Mouse (Mus musculus): ENCODE measurements around the gene Fam118b. TPM values are rescaled to one million over a fixed set of nuclear protein-coding genes. Genes with fewer than 3 reads are reported as not detected.

The Fam118b gene
- 64.9 and 70.2 TPM in 2 replicates for polyA plus RNA-seq (2016; fragmentation: Nextera tagmentation; extraction: Ambion mirVana)

GRCm38 (mm10) chr9:35267146-35267975, at the start of gene Fam118b, which contains the start of gene Rpusd4:
Fam118b (minus strand) TSS chr9:35267805.
Rpusd4 (plus strand) TSS chr9:35267865.
- under 1% methylated on average over 62 of the region's 62 CpGs for WGBS
- H3K27ac ChIP-seq = peak within 1 kb of the TSS; percentile 90
- peaks cover 21% of the 10 kb centered on the region for H3K4me1 ChIP-seq
- H3K9me3 ChIP-seq = no peaks in the 10 kb centered on the region
- peak; percentile 92 for DNase-seq (ENCODE audit: extremely low spot score, low spot score)
- H3K36me3 ChIP-seq (replicated peaks) = peaks cover 33% of the 10 kb centered on the region
- H3K27me3 ChIP-seq (ENCODE audit: poor library complexity, severe bottlenecking) = no peaks in the 10 kb centered on the region
- peak within 1 kb of the TSS; percentile 84 for H3K4me3 ChIP-seq

GRCm38 (mm10) chr9:35316771-35317211, 49.2 kb upstream of the Fam118b start:
- Histone ChIP-seq H3K4me1 (peaks cover 85% of the 10 kb centered on the region), H3K36me3 (replicated peaks) (no peaks in the 10 kb centered on the region), H3K27me3 (ENCODE audit: poor library complexity, severe bottlenecking) (peaks cover 95% of the 10 kb centered on the region), H3K4me3 (no peak overlapping the region), H3K27ac (peak overlapping the region; percentile 82), H3K9me3 (no peaks in the 10 kb centered on the region)
- WGBS = 41% methylated on average over 3 of the region's 3 CpGs
- DNase-seq (ENCODE audit: extremely low spot score, low spot score) = no peak

- Histone ChIP-seq H3K27me3 (ENCODE audit: poor library complexity, severe bottlenecking) (peaks cover 75% of the 10 kb centered on the region), H3K4me3 (0 out of 2 replicates have a peak overlapping the region, but pooled peaks have one; percentile 6), H3K27ac (peak overlapping the region; percentile 82), H3K9me3 (no peaks in the 10 kb centered on the region), H3K36me3 (replicated peaks) (no peaks in the 10 kb centered on the region), H3K4me1 (peaks cover 66% of the 10 kb centered on the region)
- WGBS = 19% methylated on average over 1 of the region's 1 CpGs
- DNase-seq (ENCODE audit: extremely low spot score, low spot score) = no peak
Measured at GRCm38 (mm10) chr9:35314254-35314653, 46.6 kb upstream of the Fam118b start.

GRCm38 (mm10) chr9:35313601-35314000, 46.0 kb upstream of the Fam118b start:
- DNase-seq (ENCODE audit: extremely low spot score, low spot score) = no peak
- H3K4me1 ChIP-seq = peaks cover 60% of the 10 kb centered on the region
- H3K36me3 ChIP-seq (replicated peaks) = no peaks in the 10 kb centered on the region
- H3K9me3 ChIP-seq = no peaks in the 10 kb centered on the region
- no peak overlapping the region for H3K4me3 ChIP-seq
- peak overlapping the region; percentile 82 for H3K27ac ChIP-seq
- peaks cover 69% of the 10 kb centered on the region for H3K27me3 ChIP-seq (ENCODE audit: poor library complexity, severe bottlenecking)
- 13% methylated on average over 4 of the region's 4 CpGs for WGBS

- Histone ChIP-seq H3K9me3 (no peaks in the 10 kb centered on the region), H3K27ac (peak overlapping the region; percentile 82; the same call in 1 of the 2 replicates), H3K27me3 (ENCODE audit: poor library complexity, severe bottlenecking) (peaks cover 58% of the 10 kb centered on the region), H3K36me3 (replicated peaks) (no peaks in the 10 kb centered on the region), H3K4me3 (no peak overlapping the region), H3K4me1 (peaks cover 49% of the 10 kb centered on the region)
- no peak for DNase-seq (ENCODE audit: extremely low spot score, low spot score)
- WGBS = 72% methylated on average over 3 of the region's 3 CpGs
Measured at GRCm38 (mm10) chr9:35312516-35312915, 44.9 kb upstream of the Fam118b start.

GRCm38 (mm10) chr9:35310377-35310776, 42.8 kb upstream of the Fam118b start:
- Histone ChIP-seq H3K36me3 (replicated peaks) (no peaks in the 10 kb centered on the region), H3K27me3 (ENCODE audit: poor library complexity, severe bottlenecking) (peaks cover 38% of the 10 kb centered on the region), H3K9me3 (no peaks in the 10 kb centered on the region), H3K27ac (no peak overlapping the region), H3K4me3 (no peak overlapping the region), H3K4me1 (peaks cover 29% of the 10 kb centered on the region)
- 78% methylated on average over 6 of the region's 6 CpGs for WGBS
- DNase-seq (ENCODE audit: extremely low spot score, low spot score) = no peak

- 89% methylated on average over 7 of the region's 7 CpGs for WGBS
- no peak overlapping the region for H3K4me3 ChIP-seq
- H3K36me3 ChIP-seq (replicated peaks) = no peaks in the 10 kb centered on the region
- no peaks in the 10 kb centered on the region for H3K9me3 ChIP-seq
- H3K27ac ChIP-seq = no peak overlapping the region
- H3K27me3 ChIP-seq (ENCODE audit: poor library complexity, severe bottlenecking) = peaks cover 12% of the 10 kb centered on the region
- no peak for DNase-seq (ENCODE audit: extremely low spot score, low spot score)
- peaks cover 7% of the 10 kb centered on the region for H3K4me1 ChIP-seq
Measured at GRCm38 (mm10) chr9:35307461-35307860, 39.9 kb upstream of the Fam118b start.

- peaks cover 6% of the 10 kb centered on the region; the same call in 1 of the 2 replicates for H3K4me1 ChIP-seq
- DNase-seq (ENCODE audit: extremely low spot score, low spot score) = no peak
- 0 out of 2 replicates have a peak, but pooled peaks cover 4% of the 10 kb centered on the region for H3K27me3 ChIP-seq (ENCODE audit: poor library complexity, severe bottlenecking)
- H3K9me3 ChIP-seq = no peaks in the 10 kb centered on the region
- H3K4me3 ChIP-seq = no peak overlapping the region
- WGBS = 92% methylated on average over 3 of the region's 3 CpGs
- H3K36me3 ChIP-seq (replicated peaks) = no peaks in the 10 kb centered on the region
- H3K27ac ChIP-seq = no peak overlapping the region
Measured at GRCm38 (mm10) chr9:35302172-35302571, 34.6 kb upstream of the Fam118b start.

GRCm38 (mm10) chr9:35297791-35298190, 30.2 kb upstream of the Fam118b start:
- Histone ChIP-seq H3K4me3 (no peak overlapping the region), H3K27me3 (ENCODE audit: poor library complexity, severe bottlenecking) (peaks cover 13% of the 10 kb centered on the region), H3K36me3 (replicated peaks) (no peaks in the 10 kb centered on the region), H3K27ac (no peak overlapping the region), H3K4me1 (no peaks in the 10 kb centered on the region; the same call in 1 of the 2 replicates), H3K9me3 (peaks cover 5% of the 10 kb centered on the region)
- no peak for DNase-seq (ENCODE audit: extremely low spot score, low spot score)

GRCm38 (mm10) chr9:35293465-35293864, 25.9 kb upstream of the Fam118b start:
- no peak for DNase-seq (ENCODE audit: extremely low spot score, low spot score)
- peaks cover 30% of the 10 kb centered on the region for H3K4me1 ChIP-seq
- no peak overlapping the region for H3K4me3 ChIP-seq
- H3K36me3 ChIP-seq (replicated peaks) = no peaks in the 10 kb centered on the region
- peaks cover 43% of the 10 kb centered on the region for H3K27me3 ChIP-seq (ENCODE audit: poor library complexity, severe bottlenecking)
- 92% methylated on average over 5 of the region's 5 CpGs for WGBS
- H3K27ac ChIP-seq = no peak overlapping the region
- H3K9me3 ChIP-seq = peaks cover 5% of the 10 kb centered on the region

- 81% methylated on average over 4 of the region's 4 CpGs for WGBS
- H3K4me1 ChIP-seq = peaks cover 48% of the 10 kb centered on the region
- H3K27me3 ChIP-seq (ENCODE audit: poor library complexity, severe bottlenecking) = peaks cover 68% of the 10 kb centered on the region
Measured at GRCm38 (mm10) chr9:35290916-35291315, 23.3 kb upstream of the Fam118b start.

GRCm38 (mm10) chr9:35290417-35290816, 22.8 kb upstream of the Fam118b start:
- Histone ChIP-seq H3K4me3 (no peak overlapping the region), H3K36me3 (replicated peaks) (no peaks in the 10 kb centered on the region), H3K9me3 (no peaks in the 10 kb centered on the region), H3K4me1 (peaks cover 51% of the 10 kb centered on the region), H3K27me3 (ENCODE audit: poor library complexity, severe bottlenecking) (peaks cover 73% of the 10 kb centered on the region), H3K27ac (0 out of 2 replicates have a peak overlapping the region, but pooled peaks have one; percentile 20)
- WGBS = 92% methylated on average over 3 of the region's 3 CpGs
- DNase-seq (ENCODE audit: extremely low spot score, low spot score) = no peak

More at GRCm38 (mm10) chr9:35290916-35291315, 23.3 kb upstream of the Fam118b start:
- Histone ChIP-seq H3K9me3 (peaks cover under 1% of the 10 kb centered on the region), H3K4me3 (no peak overlapping the region), H3K36me3 (replicated peaks) (no peaks in the 10 kb centered on the region), H3K27ac (0 out of 2 replicates have a peak overlapping the region, but pooled peaks have one; percentile 20)
- no peak for DNase-seq (ENCODE audit: extremely low spot score, low spot score)

GRCm38 (mm10) chr9:35289992-35290391, 22.4 kb upstream of the Fam118b start:
- H3K4me3 ChIP-seq = no peak overlapping the region
- 15% methylated on average over 7 of the region's 7 CpGs for WGBS
- H3K4me1 ChIP-seq = peaks cover 51% of the 10 kb centered on the region
- H3K36me3 ChIP-seq (replicated peaks) = no peaks in the 10 kb centered on the region
- no peak overlapping the region for H3K27ac ChIP-seq
- peaks cover 78% of the 10 kb centered on the region for H3K27me3 ChIP-seq (ENCODE audit: poor library complexity, severe bottlenecking)
- H3K9me3 ChIP-seq = no peaks in the 10 kb centered on the region
- DNase-seq (ENCODE audit: extremely low spot score, low spot score) = peak; percentile 33
